Mouse (Mus musculus): ENCODE results near the gene Uchl3. TPM values are rescaled to one million over a fixed set of nuclear protein-coding genes. Genes with fewer than 3 reads are reported as not detected.

Uchl3 gene
- 10 to 100 TPM; 40.0 to 42.4 TPM for total RNA-seq (2021)
- long read RNA-seq, experiment 1, partial matches to known transcripts, result 3 of 90 reads
- long read RNA-seq, experiment 1, other reads (novel, unspliced or antisense), result 87 of 90 reads
- long read RNA-seq, experiment 2, partial matches to known transcripts, result 3 of 71 reads
- long read RNA-seq, experiment 2, other reads (novel, unspliced or antisense), result 68 of 71 reads

GRCm38 (mm10) chr14:101653581-101654525 lies at the start of gene Uchl3:
Gene Uchl3 (plus strand): TSS chr14:101653967.
- DNase-seq, result peak; percentile 95 to 100

GRCm38 (mm10) chr14:101605843-101606242 lies 47.9 kb upstream of the Uchl3 start:
- no peak for DNase-seq

GRCm38 (mm10) chr14:101607631-101608518 lies 45.9 kb upstream of the Uchl3 start:
- peak; percentile 28 to 57 for DNase-seq

GRCm38 (mm10) chr14:101608519-101609368 lies 45.0 kb upstream of the Uchl3 start, which contains the start of gene Tbc1d4:
Gene Tbc1d4 (minus strand): TSS chr14:101609191.
- DNase-seq, result peak; percentile 91

GRCm38 (mm10) chr14:101610701-101611100 lies 43.1 kb upstream of the Uchl3 start:
- DNase-seq, result no peak

GRCm38 (mm10) chr14:101613206-101613605 lies 40.6 kb upstream of the Uchl3 start:
- no peak for DNase-seq

GRCm38 (mm10) chr14:101616178-101616577 lies 37.6 kb upstream of the Uchl3 start:
- DNase-seq, result no peak

- DNase-seq, result no peak
Observed at GRCm38 (mm10) chr14:101617680-101618079, 36.1 kb upstream of the Uchl3 start.

- no peak for DNase-seq
Observed at GRCm38 (mm10) chr14:101630548-101630947, 23.2 kb upstream of the Uchl3 start.

- no peak for DNase-seq
Observed at GRCm38 (mm10) chr14:101635765-101636164, 18.0 kb upstream of the Uchl3 start.

GRCm38 (mm10) chr14:101637381-101637780 lies 16.4 kb upstream of the Uchl3 start:
- DNase-seq, result no peak

GRCm38 (mm10) chr14:101640153-101640843 lies 13.5 kb upstream of the Uchl3 start, which contains the start of gene Commd6:
Gene Commd6 (minus strand): TSS chr14:101640686.
- DNase-seq, result peak; percentile 94 to 96

GRCm38 (mm10) chr14:101644948-101645347 lies 8.8 kb upstream of the Uchl3 start:
- DNase-seq, result no peak

GRCm38 (mm10) chr14:101650551-101650950 lies 3.2 kb upstream of the Uchl3 start:
- no peak for DNase-seq

GRCm38 (mm10) chr14:101652571-101652970 lies 1.2 kb upstream of the Uchl3 start:
- DNase-seq, result peak; percentile 17 to 41

GRCm38 (mm10) chr14:101654526-101654909 lies 751 bp downstream of the Uchl3 start:
- no peak for DNase-seq

GRCm38 (mm10) chr14:101656307-101656706 lies 2.5 kb downstream of the Uchl3 start:
- DNase-seq, result no peak

- no peak for DNase-seq
Observed at GRCm38 (mm10) chr14:101661654-101662412, 8.1 kb downstream of the Uchl3 start.

- DNase-seq, result no peak
Observed at GRCm38 (mm10) chr14:101664274-101664673, 10.5 kb downstream of the Uchl3 start.

GRCm38 (mm10) chr14:101666056-101666455 lies 12.3 kb downstream of the Uchl3 start:
- no peak for DNase-seq
